Mouse (Mus musculus) mesoderm, embryonic 11.5 days (tissue): ENCODE measurements at regions not wholly inside any gene's neighbourhood (a gene's known extent, or its start where the extent isn't known, plus 50 kb on each side); places are given as distances from the start of the nearest gene placed in this dataset.

Experiments used
- DNase-seq: peaks from one replicate; pipeline ENCODE4 v3.0.0-alpha.2; 2012; ENCODE audit warnings: low read depth, low spot score

GRCm38 (mm10) chrX:169554359-169554758 is 130.6 kb upstream of the Mid1 start:
- DNase-seq: no peak

GRCm38 (mm10) chrX:169552851-169553250 is 132.1 kb upstream of the Mid1 start:
- no peak for DNase-seq

GRCm38 (mm10) chrX:169544037-169544436 is 141.0 kb upstream of the Mid1 start:
- no peak for DNase-seq

- no peak for DNase-seq
These were observed 176.8 kb upstream of the Mid1 start for GRCm38 (mm10) chrX:169508229-169508628.

GRCm38 (mm10) chrX:169493577-169493976 is 173.4 kb upstream of the Hccs start:
- peak; percentile 27 for DNase-seq

GRCm38 (mm10) chrX:169473518-169473917 is 153.3 kb upstream of the Hccs start:
- DNase-seq: no peak

- peak; percentile 3 for DNase-seq
These were observed 150.5 kb upstream of the Hccs start for GRCm38 (mm10) chrX:169470715-169471114.

- DNase-seq: no peak
These were observed 130.0 kb upstream of the Hccs start for GRCm38 (mm10) chrX:169450159-169450558.

GRCm38 (mm10) chrX:169439546-169439945 is 119.4 kb upstream of the Hccs start:
- no peak for DNase-seq

GRCm38 (mm10) chrX:169438626-169439025 is 118.5 kb upstream of the Hccs start:
- DNase-seq: no peak

GRCm38 (mm10) chrX:169433903-169434302 is 113.7 kb upstream of the Hccs start:
- DNase-seq: no peak

GRCm38 (mm10) chrX:169396825-169397224 is 76.7 kb upstream of the Hccs start:
- DNase-seq: no peak

- DNase-seq: no peak
These were observed 66.5 kb upstream of the Hccs start for GRCm38 (mm10) chrX:169386640-169387039.
